Mouse (Mus musculus): Measurements from ENCODE around the gene Ralgps1.
A peak's percentile ranks its signal among the peaks of the same experiment; 100 is the strongest.

DNA sequence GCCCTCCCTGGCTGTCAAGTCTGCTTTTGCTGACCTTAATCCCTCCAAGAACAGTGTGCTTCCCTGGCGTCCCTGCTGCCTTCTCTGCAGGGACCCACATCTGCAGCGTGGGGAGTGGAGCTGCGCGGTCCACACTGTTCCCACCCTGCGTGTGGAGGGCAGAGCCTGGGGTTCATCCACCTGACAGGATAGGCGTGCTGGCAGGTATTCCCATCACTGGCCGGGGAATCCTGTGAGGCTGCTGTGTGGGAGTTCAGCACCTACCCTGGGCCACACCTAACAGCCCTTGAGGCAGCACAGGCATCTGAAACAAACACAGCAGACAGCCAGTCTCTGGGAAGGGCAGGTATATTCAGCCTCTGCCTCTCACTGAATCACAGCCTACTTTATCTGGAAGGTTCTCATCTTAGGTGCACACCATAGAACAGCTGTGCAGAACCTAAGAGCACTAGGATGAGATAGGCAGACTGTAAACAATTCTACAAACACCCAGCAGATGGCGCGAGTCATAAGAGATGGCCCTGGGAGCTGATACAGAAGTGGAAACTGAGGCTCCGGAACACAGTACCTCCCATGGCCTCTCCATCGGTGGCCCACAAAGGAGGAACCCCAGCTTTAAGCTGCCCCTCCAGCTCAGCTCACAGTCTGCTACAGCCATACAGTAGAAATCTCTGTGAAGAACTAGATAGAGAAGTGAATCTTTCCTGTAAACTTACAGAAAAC, 152.2 kb downstream of the Ralgps1 start:
- TF ChIP-seq CTCF (IDR thresholded peaks at IDR 0.05; ENCODE audit: insufficient read depth, low read length): 0 out of 2 replicates have a peak, but pooled peaks have one; percentile 22
- no peak for TF ChIP-seq POLR2A (IDR thresholded peaks at IDR 0.05; ENCODE audit: borderline replicate concordance, extremely low read depth, low read depth, low read length)

Data from lung, adult 2 months (tissue).